Mouse (Mus musculus): Measurements from ENCODE around the gene Mrgpre. TPM values are rescaled to one million over a fixed set of nuclear protein-coding genes. Genes with fewer than 3 reads are reported as not detected.

Gene Mrgpre
- polyA plus RNA-seq, 1 experiment from 2014 or later: 2.3 TPM

- WGBS (ENCODE audit: insufficient replicate concordance): 52% methylated on average over 3 of the region's 3 CpGs
- ATAC-seq (replicated peaks; ENCODE audit: insufficient number of reproducible peaks, low FRiP score, low TSS enrichment): no peak
- H3K4me1 ChIP-seq (ENCODE audit: control insufficient read depth, insufficient read depth, low read length): peaks cover 27% of the 10 kb centered on the region
Observed at GRCm38 (mm10) chr7:143752606-143753005, 31.7 kb downstream of the Mrgpre start.

GRCm38 (mm10) chr7:143752056-143752455 is 32.2 kb downstream of the Mrgpre start:
- no peak overlapping the region for H3K9ac ChIP-seq (ENCODE audit: low read depth, low read length)
- no peaks in the 10 kb centered on the region for H3K36me3 ChIP-seq (ENCODE audit: control insufficient read depth, insufficient read depth, low read length)
- H3K4me1 ChIP-seq (ENCODE audit: control insufficient read depth, insufficient read depth, low read length): peaks cover 24% of the 10 kb centered on the region
- H3K4me3 ChIP-seq (ENCODE audit: low read depth, low read length): no peak overlapping the region
- 34% methylated on average over 4 of the region's 4 CpGs for WGBS (ENCODE audit: insufficient replicate concordance)
- H3K27ac ChIP-seq (ENCODE audit: low read depth, low read length): no peak overlapping the region
- no peaks in the 10 kb centered on the region for H3K9me3 ChIP-seq (replicated peaks; ENCODE audit: control insufficient read depth, low read length)
- no peak overlapping the region for H3K4me2 ChIP-seq
- ATAC-seq (replicated peaks; ENCODE audit: insufficient number of reproducible peaks, low FRiP score, low TSS enrichment): no peak
- H3K27me3 ChIP-seq (ENCODE audit: control insufficient read depth, insufficient read depth, low read length): peaks cover 36% of the 10 kb centered on the region

More at GRCm38 (mm10) chr7:143752606-143753005, 31.7 kb downstream of the Mrgpre start:
- Histone ChIP-seq H3K27ac (ENCODE audit: low read depth, low read length) (no peak overlapping the region), H3K27me3 (ENCODE audit: control insufficient read depth, insufficient read depth, low read length) (peaks cover 38% of the 10 kb centered on the region), H3K36me3 (ENCODE audit: control insufficient read depth, insufficient read depth, low read length) (no peaks in the 10 kb centered on the region), H3K4me2 (no peak overlapping the region), H3K9me3 (replicated peaks; ENCODE audit: control insufficient read depth, low read length) (no peaks in the 10 kb centered on the region), H3K9ac (ENCODE audit: low read depth, low read length) (no peak overlapping the region), H3K4me3 (ENCODE audit: low read depth, low read length) (no peak overlapping the region)

GRCm38 (mm10) chr7:143751380-143751779 is 32.9 kb downstream of the Mrgpre start:
- H3K27me3 ChIP-seq (ENCODE audit: control insufficient read depth, insufficient read depth, low read length): peaks cover 34% of the 10 kb centered on the region
- no peaks in the 10 kb centered on the region for H3K9me3 ChIP-seq (replicated peaks; ENCODE audit: control insufficient read depth, low read length)
- ATAC-seq (replicated peaks; ENCODE audit: insufficient number of reproducible peaks, low FRiP score, low TSS enrichment): no peak
- no peaks in the 10 kb centered on the region for H3K36me3 ChIP-seq (ENCODE audit: control insufficient read depth, insufficient read depth, low read length)
- H3K4me2 ChIP-seq: no peak overlapping the region
- H3K27ac ChIP-seq (ENCODE audit: low read depth, low read length): no peak overlapping the region
- H3K9ac ChIP-seq (ENCODE audit: low read depth, low read length): no peak overlapping the region
- WGBS (ENCODE audit: insufficient replicate concordance): 69% methylated on average over 1 of the region's 1 CpGs
- no peak overlapping the region for H3K4me3 ChIP-seq (ENCODE audit: low read depth, low read length)
- H3K4me1 ChIP-seq (ENCODE audit: control insufficient read depth, insufficient read depth, low read length): peaks cover 20% of the 10 kb centered on the region

GRCm38 (mm10) chr7:143749045-143749444 is 35.3 kb downstream of the Mrgpre start:
- Histone ChIP-seq H3K36me3 (ENCODE audit: control insufficient read depth, insufficient read depth, low read length) (no peaks in the 10 kb centered on the region), H3K9ac (ENCODE audit: low read depth, low read length) (no peak overlapping the region), H3K4me3 (ENCODE audit: low read depth, low read length) (no peak overlapping the region), H3K27ac (ENCODE audit: low read depth, low read length) (no peak overlapping the region), H3K9me3 (replicated peaks; ENCODE audit: control insufficient read depth, low read length) (no peaks in the 10 kb centered on the region), H3K4me1 (ENCODE audit: control insufficient read depth, insufficient read depth, low read length) (peaks cover 19% of the 10 kb centered on the region), H3K4me2 (no peak overlapping the region), H3K27me3 (ENCODE audit: control insufficient read depth, insufficient read depth, low read length) (peaks cover 12% of the 10 kb centered on the region; the same call in 1 of the 2 replicates)
- no peak for ATAC-seq (replicated peaks; ENCODE audit: insufficient number of reproducible peaks, low FRiP score, low TSS enrichment)
- WGBS (ENCODE audit: insufficient replicate concordance): 50% methylated on average over 3 of the region's 3 CpGs

- H3K9me3 ChIP-seq (replicated peaks; ENCODE audit: control insufficient read depth, low read length): no peaks in the 10 kb centered on the region
- WGBS (ENCODE audit: insufficient replicate concordance): 3% methylated on average over 16 of the region's 16 CpGs
- H3K4me3 ChIP-seq (ENCODE audit: low read depth, low read length): no peak overlapping the region
- no peak overlapping the region for H3K27ac ChIP-seq (ENCODE audit: low read depth, low read length)
- no peaks in the 10 kb centered on the region for H3K36me3 ChIP-seq (ENCODE audit: control insufficient read depth, insufficient read depth, low read length)
- H3K9ac ChIP-seq (ENCODE audit: low read depth, low read length): no peak overlapping the region
- peaks cover 10% of the 10 kb centered on the region for H3K27me3 ChIP-seq (ENCODE audit: control insufficient read depth, insufficient read depth, low read length)
- H3K4me2 ChIP-seq: peak overlapping the region; percentile 45
- peaks cover 19% of the 10 kb centered on the region for H3K4me1 ChIP-seq (ENCODE audit: control insufficient read depth, insufficient read depth, low read length)
- ATAC-seq (replicated peaks; ENCODE audit: insufficient number of reproducible peaks, low FRiP score, low TSS enrichment): 0 out of 2 replicates have a peak, but pooled peaks have one; percentile 36
Observed at GRCm38 (mm10) chr7:143748041-143748868, 36.0 kb downstream of the Mrgpre start.

GRCm38 (mm10) chr7:143740653-143741052 is 43.6 kb downstream of the Mrgpre start:
- Histone ChIP-seq H3K9me3 (replicated peaks; ENCODE audit: control insufficient read depth, low read length) (no peaks in the 10 kb centered on the region), H3K9ac (ENCODE audit: low read depth, low read length) (peak overlapping the region; percentile 92), H3K4me2 (peak overlapping the region; percentile 89), H3K4me3 (ENCODE audit: low read depth, low read length) (peak overlapping the region; percentile 77), H3K36me3 (ENCODE audit: control insufficient read depth, insufficient read depth, low read length) (no peaks in the 10 kb centered on the region), H3K27me3 (ENCODE audit: control insufficient read depth, insufficient read depth, low read length) (peaks cover 11% of the 10 kb centered on the region), H3K27ac (ENCODE audit: low read depth, low read length) (no peak overlapping the region), H3K4me1 (ENCODE audit: control insufficient read depth, insufficient read depth, low read length) (peaks cover 25% of the 10 kb centered on the region)
- WGBS (ENCODE audit: insufficient replicate concordance): 23% methylated on average over 2 of the region's 2 CpGs
- ATAC-seq (replicated peaks; ENCODE audit: insufficient number of reproducible peaks, low FRiP score, low TSS enrichment): no peak

- Histone ChIP-seq H3K36me3 (ENCODE audit: control insufficient read depth, insufficient read depth, low read length) (no peaks in the 10 kb centered on the region), H3K27ac (ENCODE audit: low read depth, low read length) (peak overlapping the region; percentile 83), H3K4me3 (ENCODE audit: low read depth, low read length) (peak overlapping the region; percentile 77), H3K9me3 (replicated peaks; ENCODE audit: control insufficient read depth, low read length) (no peaks in the 10 kb centered on the region), H3K9ac (ENCODE audit: low read depth, low read length) (peak overlapping the region; percentile 92), H3K4me1 (ENCODE audit: control insufficient read depth, insufficient read depth, low read length) (peaks cover 25% of the 10 kb centered on the region), H3K27me3 (ENCODE audit: control insufficient read depth, insufficient read depth, low read length) (peaks cover 11% of the 10 kb centered on the region), H3K4me2 (peak overlapping the region; percentile 89)
- peak; percentile 86 for ATAC-seq (replicated peaks; ENCODE audit: insufficient number of reproducible peaks, low FRiP score, low TSS enrichment)
- WGBS (ENCODE audit: insufficient replicate concordance): 2% methylated on average over 38 of the region's 38 CpGs
Observed at GRCm38 (mm10) chr7:143739511-143740461, 44.5 kb downstream of the Mrgpre start.

- peak overlapping the region; percentile 50 for H3K27ac ChIP-seq (ENCODE audit: low read depth, low read length)
- peak; percentile 50 for ATAC-seq (replicated peaks; ENCODE audit: insufficient number of reproducible peaks, low FRiP score, low TSS enrichment)
- peaks cover 25% of the 10 kb centered on the region for H3K4me1 ChIP-seq (ENCODE audit: control insufficient read depth, insufficient read depth, low read length)
- peak overlapping the region; percentile 92 for H3K9ac ChIP-seq (ENCODE audit: low read depth, low read length)
- WGBS (ENCODE audit: insufficient replicate concordance): 22% methylated on average over 5 of the region's 5 CpGs
- no peaks in the 10 kb centered on the region for H3K9me3 ChIP-seq (replicated peaks; ENCODE audit: control insufficient read depth, low read length)
- no peaks in the 10 kb centered on the region for H3K36me3 ChIP-seq (ENCODE audit: control insufficient read depth, insufficient read depth, low read length)
- peak overlapping the region; percentile 89 for H3K4me2 ChIP-seq
- peak overlapping the region; percentile 77 for H3K4me3 ChIP-seq (ENCODE audit: low read depth, low read length)
- H3K27me3 ChIP-seq (ENCODE audit: control insufficient read depth, insufficient read depth, low read length): peaks cover 11% of the 10 kb centered on the region
Observed at GRCm38 (mm10) chr7:143738601-143739006, 45.7 kb downstream of the Mrgpre start.

Measured in heart, embryonic 11.5 days (tissue).